Mouse (Mus musculus): ENCODE measurements around the gene Got2. TPM values are rescaled to one million over a fixed set of nuclear protein-coding genes. Genes with fewer than 3 reads are reported as not detected.

Gene Got2
- polyA plus RNA-seq, 1 experiment: not detected

DNA sequence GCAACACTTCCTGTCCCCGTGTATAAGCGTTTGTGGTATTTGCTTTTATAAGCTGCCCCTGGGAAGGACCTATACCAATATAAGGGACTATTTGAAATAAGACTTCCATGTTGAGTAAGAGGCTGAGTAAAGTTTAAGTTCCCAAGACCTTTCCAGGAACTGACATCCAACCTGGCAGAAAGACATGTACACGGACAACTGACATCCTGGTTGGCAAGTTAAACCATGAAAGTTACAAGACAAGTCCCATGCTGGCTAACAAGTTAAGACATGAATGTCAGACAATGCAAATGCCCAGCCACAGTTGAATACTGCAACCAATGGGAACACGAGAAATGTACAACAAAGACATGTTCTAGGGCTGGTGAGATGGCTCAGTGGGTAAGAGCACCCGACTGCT is 5.4 kb upstream of the Got2 start:
- TF ChIP-seq POLR2A (IDR thresholded peaks at IDR 0.05; ENCODE audit: insufficient read depth, low read depth, low read length) (no peak), CTCF (IDR thresholded peaks at IDR 0.05; ENCODE audit: insufficient read depth, low read depth, low read length) (no peak)
- Histone ChIP-seq H3K4me3 (ENCODE audit: insufficient read depth, low read depth, low read length) (no peak overlapping the region), H3K27ac (ENCODE audit: insufficient read depth, low read depth, low read length) (no peak overlapping the region), H3K4me1 (ENCODE audit: control insufficient read depth, insufficient read depth, low read length) (no peaks in the 10 kb centered on the region)
- WGBS: 86% methylated on average over 5 of the region's 5 CpGs

DNA sequence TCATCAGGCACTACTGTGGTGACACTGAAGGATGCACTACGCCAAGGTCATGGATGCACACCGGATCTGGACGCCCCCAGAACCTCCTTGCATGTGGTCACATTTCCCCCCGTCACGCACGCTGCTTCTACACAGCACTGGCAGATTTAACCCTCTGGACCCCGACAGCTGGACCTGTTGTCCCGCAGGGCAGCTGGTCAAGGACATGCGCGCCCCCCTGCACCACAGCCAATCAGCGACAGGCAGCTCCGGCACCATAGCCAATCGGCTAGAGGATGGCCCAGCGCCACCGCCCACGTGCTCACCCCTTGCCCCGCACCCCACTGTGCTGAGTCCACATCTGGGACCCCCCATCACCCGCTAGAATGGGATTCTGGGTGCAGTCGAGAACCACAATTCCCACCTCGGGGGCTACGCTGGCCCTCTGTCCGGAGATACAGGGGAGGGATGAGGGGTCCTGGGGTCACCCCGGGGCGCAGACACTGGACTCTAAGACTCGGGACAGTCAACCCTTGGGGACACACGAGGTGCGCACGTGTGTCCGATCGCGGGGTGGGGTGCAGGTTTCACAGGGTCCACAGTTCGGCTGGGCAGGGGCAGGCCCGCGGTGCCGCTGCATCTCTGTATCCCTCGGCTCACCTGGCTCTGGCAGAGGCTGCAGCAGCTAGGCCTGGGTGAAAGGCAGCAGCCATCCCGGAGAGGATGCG is 616 bp downstream of the Got2 start:
- peaks cover 7% of the 10 kb centered on the region for H3K4me1 ChIP-seq (ENCODE audit: control insufficient read depth, insufficient read depth, low read length)
- H3K27ac ChIP-seq (ENCODE audit: insufficient read depth, low read depth, low read length): peak overlapping the region; percentile 89
- peak; percentile 5; the same call in 1 of the 2 replicates for TF ChIP-seq POLR2A (IDR thresholded peaks at IDR 0.05; ENCODE audit: insufficient read depth, low read depth, low read length)
- TF ChIP-seq CTCF (IDR thresholded peaks at IDR 0.05; ENCODE audit: insufficient read depth, low read depth, low read length): no peak
- H3K4me3 ChIP-seq (ENCODE audit: insufficient read depth, low read depth, low read length): peak overlapping the region; percentile 70
- WGBS: under 1% methylated on average over 38 of the region's 38 CpGs

- Histone ChIP-seq H3K27ac (ENCODE audit: insufficient read depth, low read depth, low read length) (peak overlapping the region; percentile 89), H3K4me1 (ENCODE audit: control insufficient read depth, insufficient read depth, low read length) (peaks cover 10% of the 10 kb centered on the region), H3K4me3 (ENCODE audit: insufficient read depth, low read depth, low read length) (peak overlapping the region; percentile 70)
- no peak for TF ChIP-seq CTCF (IDR thresholded peaks at IDR 0.05; ENCODE audit: insufficient read depth, low read depth, low read length)
- no peak for TF ChIP-seq POLR2A (IDR thresholded peaks at IDR 0.05; ENCODE audit: insufficient read depth, low read depth, low read length)
- WGBS: 38% methylated on average over 17 of the region's 17 CpGs
These were observed 1.4 kb downstream of the Got2 start for GRCm38 (mm10) chr8:95886647-95887577.

DNA sequence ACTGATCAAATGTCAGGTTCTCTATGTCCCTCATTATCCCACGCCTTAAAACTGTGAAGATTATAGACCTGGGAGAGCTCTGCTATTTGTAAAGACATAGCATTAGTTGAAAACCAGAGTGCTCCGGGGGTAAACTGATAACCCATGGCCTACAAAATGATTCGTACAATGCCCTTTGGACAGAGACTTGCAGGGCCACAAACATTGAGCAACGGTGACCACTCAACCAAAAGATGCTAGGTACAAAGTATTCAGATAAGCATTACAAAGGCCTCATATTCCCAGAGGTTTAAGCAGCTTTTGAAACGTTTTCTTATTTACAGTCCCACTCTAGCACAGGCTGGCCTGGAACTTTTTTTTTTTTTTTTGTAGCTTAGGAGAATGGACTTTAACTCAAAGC is 2.4 kb downstream of the Got2 start:
- Histone ChIP-seq H3K27ac (ENCODE audit: insufficient read depth, low read depth, low read length) (no peak overlapping the region), H3K4me1 (ENCODE audit: control insufficient read depth, insufficient read depth, low read length) (peaks cover 13% of the 10 kb centered on the region), H3K4me3 (ENCODE audit: insufficient read depth, low read depth, low read length) (no peak overlapping the region)
- WGBS: 57% methylated on average over 5 of the region's 5 CpGs
- TF ChIP-seq POLR2A (IDR thresholded peaks at IDR 0.05; ENCODE audit: insufficient read depth, low read depth, low read length) (no peak), CTCF (IDR thresholded peaks at IDR 0.05; ENCODE audit: insufficient read depth, low read depth, low read length) (no peak)

GRCm38 (mm10) chr8:95885271-95885841 is 3.0 kb downstream of the Got2 start:
- no peak overlapping the region for H3K4me3 ChIP-seq (ENCODE audit: insufficient read depth, low read depth, low read length)
- peaks cover 13% of the 10 kb centered on the region for H3K4me1 ChIP-seq (ENCODE audit: control insufficient read depth, insufficient read depth, low read length)
- TF ChIP-seq POLR2A (IDR thresholded peaks at IDR 0.05; ENCODE audit: insufficient read depth, low read depth, low read length) (no peak), CTCF (IDR thresholded peaks at IDR 0.05; ENCODE audit: insufficient read depth, low read depth, low read length) (no peak)
- 69% methylated on average over 5 of the region's 5 CpGs for WGBS
- H3K27ac ChIP-seq (ENCODE audit: insufficient read depth, low read depth, low read length): no peak overlapping the region

DNA sequence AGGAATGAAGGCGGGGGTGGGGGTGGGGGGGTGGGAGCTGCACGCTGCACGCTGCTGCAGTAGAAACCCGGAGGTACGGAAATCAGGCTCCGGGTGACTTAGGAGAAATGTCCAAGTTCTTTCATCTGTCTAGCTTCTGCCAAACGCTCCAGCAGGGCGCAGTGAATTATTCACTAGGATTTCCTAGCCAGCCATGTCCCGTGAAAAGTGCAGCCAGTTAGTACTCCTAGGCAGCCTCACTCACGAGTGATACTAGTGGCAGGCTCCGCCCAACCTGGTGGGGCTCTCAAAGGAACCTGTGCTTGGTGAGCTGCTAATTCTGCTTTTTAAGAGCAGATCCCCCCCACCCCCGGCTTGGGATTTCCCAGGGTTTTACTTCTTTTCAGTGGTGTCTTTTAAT is 3.9 kb downstream of the Got2 start:
- 61% methylated on average over 12 of the region's 12 CpGs for WGBS
- no peak overlapping the region for H3K4me3 ChIP-seq (ENCODE audit: insufficient read depth, low read depth, low read length)
- H3K4me1 ChIP-seq (ENCODE audit: control insufficient read depth, insufficient read depth, low read length): peaks cover 13% of the 10 kb centered on the region
- TF ChIP-seq CTCF (IDR thresholded peaks at IDR 0.05; ENCODE audit: insufficient read depth, low read depth, low read length): no peak
- TF ChIP-seq POLR2A (IDR thresholded peaks at IDR 0.05; ENCODE audit: insufficient read depth, low read depth, low read length): no peak
- no peak overlapping the region for H3K27ac ChIP-seq (ENCODE audit: insufficient read depth, low read depth, low read length)

DNA sequence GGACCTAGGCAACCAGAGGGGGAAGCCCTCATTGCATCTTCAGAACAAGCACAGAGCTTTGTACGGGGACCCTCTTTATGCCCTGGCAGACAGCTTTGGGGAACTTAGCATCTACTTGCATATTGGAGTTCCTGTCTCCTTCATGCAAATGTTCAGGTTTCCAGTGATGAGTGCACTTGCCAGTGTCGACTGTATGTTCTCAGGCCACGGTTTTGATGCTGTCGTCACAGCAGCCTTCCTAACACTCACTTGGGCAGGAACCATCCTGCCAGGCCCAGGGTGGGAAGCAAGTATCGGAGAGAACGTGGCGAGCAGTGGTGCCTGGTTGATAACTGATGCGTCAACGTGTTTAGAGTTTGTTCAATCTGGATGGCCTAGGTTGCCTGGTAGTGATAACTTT is 6.2 kb downstream of the Got2 start:
- no peak for TF ChIP-seq CTCF (IDR thresholded peaks at IDR 0.05; ENCODE audit: insufficient read depth, low read depth, low read length)
- TF ChIP-seq POLR2A (IDR thresholded peaks at IDR 0.05; ENCODE audit: insufficient read depth, low read depth, low read length): no peak
- WGBS: 71% methylated on average over 9 of the region's 9 CpGs
- no peak overlapping the region for H3K27ac ChIP-seq (ENCODE audit: insufficient read depth, low read depth, low read length)
- H3K4me1 ChIP-seq (ENCODE audit: control insufficient read depth, insufficient read depth, low read length): peaks cover 18% of the 10 kb centered on the region
- no peak overlapping the region for H3K4me3 ChIP-seq (ENCODE audit: insufficient read depth, low read depth, low read length)

GRCm38 (mm10) chr8:95881576-95881975 is 6.8 kb downstream of the Got2 start:
- TF ChIP-seq POLR2A (IDR thresholded peaks at IDR 0.05; ENCODE audit: insufficient read depth, low read depth, low read length) (no peak), CTCF (IDR thresholded peaks at IDR 0.05; ENCODE audit: insufficient read depth, low read depth, low read length) (no peak)
- WGBS: 44% methylated on average over 3 of the region's 3 CpGs
- Histone ChIP-seq H3K27ac (ENCODE audit: insufficient read depth, low read depth, low read length) (no peak overlapping the region), H3K4me1 (ENCODE audit: control insufficient read depth, insufficient read depth, low read length) (peaks cover 18% of the 10 kb centered on the region), H3K4me3 (ENCODE audit: insufficient read depth, low read depth, low read length) (no peak overlapping the region)

GRCm38 (mm10) chr8:95879823-95880222 is 8.5 kb downstream of the Got2 start:
- no peak for TF ChIP-seq POLR2A (IDR thresholded peaks at IDR 0.05; ENCODE audit: insufficient read depth, low read depth, low read length)
- no peak for TF ChIP-seq CTCF (IDR thresholded peaks at IDR 0.05; ENCODE audit: insufficient read depth, low read depth, low read length)
- 83% methylated on average over 4 of the region's 4 CpGs for WGBS
- H3K27ac ChIP-seq (ENCODE audit: insufficient read depth, low read depth, low read length): no peak overlapping the region
- no peak overlapping the region for H3K4me3 ChIP-seq (ENCODE audit: insufficient read depth, low read depth, low read length)
- peaks cover 18% of the 10 kb centered on the region for H3K4me1 ChIP-seq (ENCODE audit: control insufficient read depth, insufficient read depth, low read length)
